Mouse (Mus musculus) intestine, postnatal 0 days (tissue): Measurements from ENCODE around the gene Fam193a. TPM values are rescaled to one million over a fixed set of nuclear protein-coding genes. Genes with fewer than 3 reads are reported as not detected.

Source experiments
- ATAC-seq: fragments of 200-750 bp; cut with Nextera tagmentation; 2 replicates; pipeline ENCODE4 v1.8.0; 2017; ENCODE audit warnings: mild to moderate bottlenecking, moderate TSS enrichment, moderate library complexity
- H3K27ac ChIP-seq: fragments of 300-500 bp; sonication (generic); 2 replicates; pipeline ENCODE4 v1.5.1; 2014; ENCODE audit warnings: mild to moderate bottlenecking, low read depth, low read length, moderate library complexity
- H3K27me3 ChIP-seq: fragments of 300-500 bp; sonication (generic); replicated peaks from 2 replicates; pipeline ENCODE4 v1.6.1; 2014; ENCODE audit warnings: low read length, mixed read lengths; ENCODE audit not compliant: control insufficient read depth, insufficient read depth
- H3K36me3 ChIP-seq: fragments of 300-500 bp; sonication (generic); 2 replicates; pipeline ENCODE4 v1.6.1; 2014; ENCODE audit warnings: mild to moderate bottlenecking, moderate library complexity; ENCODE audit not compliant: control insufficient read depth, insufficient read depth
- H3K4me1 ChIP-seq: fragments of 300-500 bp; sonication (generic); replicated peaks from 2 replicates; pipeline ENCODE4 v1.6.1; 2014; ENCODE audit warnings: antibody characterized with exemption, low read length, mixed read lengths; ENCODE audit not compliant: control insufficient read depth, insufficient read depth
- H3K4me2 ChIP-seq: fragments of 300-500 bp; sonication (generic); replicated peaks from 2 replicates; pipeline ENCODE4 v1.6.1; 2014; ENCODE audit warnings: low read depth, mild to moderate bottlenecking, moderate library complexity
- H3K4me3 ChIP-seq: fragments of 300-500 bp; sonication (generic); 2 replicates; pipeline ENCODE4 v1.5.1; 2014; ENCODE audit warnings: low read depth, low read length
- H3K9ac ChIP-seq: fragments of 300-500 bp; sonication (generic); 2 replicates; pipeline ENCODE4 v1.6.1; 2014; ENCODE audit warnings: mild to moderate bottlenecking, low read depth, low read length
- H3K9me3 ChIP-seq: fragments of 300-500 bp; sonication (generic); 2 replicates; pipeline ENCODE4 v1.6.1; 2016; ENCODE audit warnings: mixed run types; ENCODE audit not compliant: control insufficient read depth
- CTCF ChIP-seq: sonication (generic); IDR thresholded peaks from 2 replicates; pipeline ENCODE4 v1.5.1; 2016; ENCODE audit warnings: low read depth, mild to moderate bottlenecking, control low read depth, antibody characterized with exemption, moderate library complexity
- WGBS: fragments of 180-500 bp; shearing (Covaris S2); extraction: QIAGEN DNeasy Blood & Tissue Kit; methylation state at CpG from one replicate; pipeline ENCODE4 v1.1.7; 2014; 5-methylcytosine and 5-hydroxymethylcytosine counted together
- polyA plus RNA-seq: library from polyadenylated mRNA; unstranded; fragments of >200 nt; fragmentation: Nextera tagmentation; extraction: Ambion mirVana; gene quantifications from 2 replicates; pipeline ENCODE4 v1.2.1, GENCODE M21; 2015

The Fam193a gene
- polyA plus RNA-seq, 1 experiment from 2014 or later = 4.3 TPM

- TF ChIP-seq CTCF = no peak
- H3K4me3 ChIP-seq = no peak overlapping the region
- H3K27me3 ChIP-seq = no peaks in the 10 kb centered on the region
- no peak overlapping the region; the same call in 1 of the 2 replicates for H3K27ac ChIP-seq
- no peak overlapping the region for H3K4me2 ChIP-seq
- no peaks in the 10 kb centered on the region for H3K9me3 ChIP-seq
- no peaks in the 10 kb centered on the region for H3K4me1 ChIP-seq
- peaks cover 84% of the 10 kb centered on the region for H3K36me3 ChIP-seq
- no peak overlapping the region for H3K9ac ChIP-seq
- 94% methylated on average over 6 of the region's 6 CpGs for WGBS
- no peak for ATAC-seq
Observed at GRCm38 (mm10) chr5:34461841-34462240, 92.1 kb downstream of the Fam193a start.

GRCm38 (mm10) chr5:34466079-34466478 is 96.3 kb downstream of the Fam193a start:
- Histone ChIP-seq H3K27ac (no peak overlapping the region), H3K4me2 (no peak overlapping the region), H3K9ac (no peak overlapping the region), H3K4me3 (no peak overlapping the region), H3K36me3 (peaks cover 67% of the 10 kb centered on the region), H3K4me1 (no peaks in the 10 kb centered on the region), H3K9me3 (no peaks in the 10 kb centered on the region), H3K27me3 (no peaks in the 10 kb centered on the region)
- no peak for ATAC-seq
- WGBS = 90% methylated on average over 1 of the region's 1 CpGs
- TF ChIP-seq CTCF = no peak

GRCm38 (mm10) chr5:34466648-34467047 is 96.9 kb downstream of the Fam193a start:
- Histone ChIP-seq H3K9me3 (no peaks in the 10 kb centered on the region), H3K4me2 (no peak overlapping the region), H3K27ac (no peak overlapping the region), H3K27me3 (no peaks in the 10 kb centered on the region), H3K9ac (no peak overlapping the region), H3K36me3 (peaks cover 62% of the 10 kb centered on the region), H3K4me1 (no peaks in the 10 kb centered on the region), H3K4me3 (no peak overlapping the region)
- no peak for TF ChIP-seq CTCF
- WGBS = 94% methylated on average over 2 of the region's 2 CpGs
- ATAC-seq = no peak

- H3K4me2 ChIP-seq = no peak overlapping the region
- H3K4me3 ChIP-seq = no peak overlapping the region
- no peak for ATAC-seq
- peaks cover 55% of the 10 kb centered on the region for H3K36me3 ChIP-seq
- no peak overlapping the region for H3K27ac ChIP-seq
- TF ChIP-seq CTCF = no peak
- no peaks in the 10 kb centered on the region for H3K27me3 ChIP-seq
- H3K4me1 ChIP-seq = no peaks in the 10 kb centered on the region
- H3K9me3 ChIP-seq = no peaks in the 10 kb centered on the region
- WGBS = 92% methylated on average over 2 of the region's 2 CpGs
- no peak overlapping the region for H3K9ac ChIP-seq
Observed at GRCm38 (mm10) chr5:34468039-34468775, 98.5 kb downstream of the Fam193a start.

GRCm38 (mm10) chr5:34480926-34481325 is 111.2 kb downstream of the Fam193a start:
- no peak for ATAC-seq
- H3K4me3 ChIP-seq = no peak overlapping the region
- H3K4me1 ChIP-seq = no peaks in the 10 kb centered on the region
- H3K27me3 ChIP-seq = no peaks in the 10 kb centered on the region
- peak; percentile 37; the same call in 1 of the 2 replicates for TF ChIP-seq CTCF
- H3K36me3 ChIP-seq = peaks cover 51% of the 10 kb centered on the region
- H3K9me3 ChIP-seq = no peaks in the 10 kb centered on the region
- no peak overlapping the region for H3K9ac ChIP-seq
- WGBS = 81% methylated on average over 3 of the region's 3 CpGs
- no peak overlapping the region for H3K27ac ChIP-seq
- no peak overlapping the region for H3K4me2 ChIP-seq

GRCm38 (mm10) chr5:34485731-34486130 is 116.0 kb downstream of the Fam193a start:
- no peak for ATAC-seq
- no peak for TF ChIP-seq CTCF
- Histone ChIP-seq H3K27ac (no peak overlapping the region), H3K4me1 (no peaks in the 10 kb centered on the region), H3K36me3 (peaks cover 29% of the 10 kb centered on the region; the same call in 1 of the 2 replicates), H3K4me2 (no peak overlapping the region), H3K4me3 (no peak overlapping the region), H3K9ac (no peak overlapping the region), H3K9me3 (no peaks in the 10 kb centered on the region), H3K27me3 (no peaks in the 10 kb centered on the region)
- 92% methylated on average over 15 of the region's 15 CpGs for WGBS
